Mouse (Mus musculus): ENCODE measurements around the gene Tmem150c. TPM values are rescaled to one million over a fixed set of nuclear protein-coding genes. Genes with fewer than 3 reads are reported as not detected.

Gene Tmem150c
- polyA plus RNA-seq, 1 experiment from 2014 or later: 1.7 TPM

Other genes starting within 250 kb of the Tmem150c start
- gene Hnrnpd, start 180.9 kb downstream of the Tmem150c start, polyA plus RNA-seq (2016; fragmentation: Nextera tagmentation; extraction: Ambion mirVana): 253 and 268 TPM in 2 replicates
- 1.5 and 1.8 TPM in 2 replicates for gene 4930524J08Rik, start 180.7 kb downstream of the Tmem150c start, polyA plus RNA-seq (2016; fragmentation: Nextera tagmentation; extraction: Ambion mirVana)
- 214 and 235 TPM in 2 replicates for gene Hnrnpdl, start 120.1 kb downstream of the Tmem150c start, polyA plus RNA-seq (2016; fragmentation: Nextera tagmentation; extraction: Ambion mirVana)
- gene Enoph1, start 119.8 kb downstream of the Tmem150c start, polyA plus RNA-seq (2016; fragmentation: Nextera tagmentation; extraction: Ambion mirVana): 60.3 and 60.9 TPM in 2 replicates

Measured in embryonic facial prominence, embryonic 10.5 days (tissue).